Mouse (Mus musculus) CH12.LX (cell line): ENCODE measurements around the gene Rnase2b.
A peak's percentile ranks its signal among the peaks of the same experiment; 100 is the strongest.

Source experiments
- CHD2 ChIP-seq: IDR thresholded peaks from 2 replicates; pipeline ENCODE4 v1.6.1; 2011; ENCODE audit warnings: low read length, improper control_type of control experiment
- CTCF ChIP-seq, 2 experiments: IDR thresholded peaks in 1 of 2; conservative IDR thresholded peaks in 1 of 2; 2 replicates each; pipeline ENCODE4 v1.5.1; 2011 to 2012; ENCODE audit warnings: low read depth in 2 of 2, low read length in 2 of 2, improper control_type of control experiment in 1 of 2, inconsistent platforms in 1 of 2, mild to moderate bottlenecking in 1 of 2, moderate library complexity in 1 of 2
- EP300 ChIP-seq: IDR thresholded peaks from 2 replicates; pipeline ENCODE4 v1.6.1; 2011; ENCODE audit warnings: low read length, improper control_type of control experiment
- KAT2A ChIP-seq: IDR thresholded peaks from 2 replicates; pipeline ENCODE4 v1.6.1; 2012; ENCODE audit warnings: low read length, improper control_type of control experiment, inconsistent platforms; ENCODE audit not compliant: insufficient replicate concordance
- MAFK ChIP-seq: IDR thresholded peaks from 2 replicates; pipeline ENCODE4 v1.6.1; 2011; ENCODE audit warnings: low read length, improper control_type of control experiment; ENCODE audit not compliant: insufficient replicate concordance
- MAX ChIP-seq: IDR thresholded peaks from 2 replicates; pipeline ENCODE4 v1.6.1; 2011; ENCODE audit warnings: low read length, improper control_type of control experiment
- MEF2A ChIP-seq: IDR thresholded peaks from 2 replicates; pipeline ENCODE4 v1.6.1; 2014; ENCODE audit warnings: low read depth, mild to moderate bottlenecking, inconsistent platforms, low read length, improper control_type of control experiment, borderline replicate concordance
- MYC ChIP-seq: IDR thresholded peaks from 2 replicates; pipeline ENCODE4 v1.6.1; 2011; ENCODE audit warnings: low read depth, mild to moderate bottlenecking, improper control_type of control experiment, low read length
- NRF1 ChIP-seq: IDR thresholded peaks from 2 replicates; pipeline ENCODE4 v1.6.1; 2014; ENCODE audit warnings: low read depth, mild to moderate bottlenecking, inconsistent platforms, low read length, improper control_type of control experiment, moderate library complexity
- POLR2A ChIP-seq: IDR thresholded peaks from 2 replicates; pipeline ENCODE4 v1.6.1; 2011; ENCODE audit warnings: low read depth, mild to moderate bottlenecking, improper control_type of control experiment, low read length

- TF ChIP-seq MEF2A (peak; percentile 52; the same call in 1 of the 2 replicates), KAT2A (no peak), CTCF (conservative IDR thresholded peaks at IDR 0.05 in 1 of 2, IDR thresholded peaks at IDR 0.05 in 1 of 2; ENCODE audit: low read depth in 2 of 2, low read length in 2 of 2) (no peak), CHD2 (no peak), POLR2A (peak; percentile 51), MAFK (no peak), NRF1 (no peak), MYC (no peak), EP300 (peak; percentile 51; the same call in 1 of the 2 replicates), MAX (no peak)
Observed at GRCm38 (mm10) chr14:51128775-51129623, 33.1 kb upstream of the Rnase2b start.
